Mouse (Mus musculus) cerebellum, adult 2 months (tissue): ENCODE results near the gene Ppm1m.

Experiments
- CTCF ChIP-seq: fragments of 200-500 bp; IDR thresholded peaks from 2 replicates; pipeline ENCODE4 v1.5.1; 2011; ENCODE audit warnings: low read depth, mild to moderate bottlenecking, control low read depth, low read length, moderate library complexity, borderline replicate concordance; ENCODE audit not compliant: insufficient read depth
- POLR2A ChIP-seq: fragments of 200-500 bp; IDR thresholded peaks from 2 replicates; pipeline ENCODE4 v1.6.1; 2011; ENCODE audit warnings: low read length, control low read depth, borderline replicate concordance; ENCODE audit not compliant: insufficient read depth

- TF ChIP-seq POLR2A (no peak), CTCF (no peak)
Measured at GRCm38 (mm10) chr9:106206515-106206914, 7.0 kb upstream of the Ppm1m start.
